Mouse (Mus musculus): Measurements from ENCODE around the gene Slc50a1.

Gene Slc50a1

GRCm38 (mm10) chr3:89224796-89225195, 45.6 kb downstream of the Slc50a1 start:
- in situ Hi-C loops (cut with MboI; ENCODE audit: low pct_unique_long_range_greater_than_20kb in 1 of 2, low sequenced_read_pairs in 2 of 2, unreplicated experiment in 1 of 2): no loop called here

DNA sequence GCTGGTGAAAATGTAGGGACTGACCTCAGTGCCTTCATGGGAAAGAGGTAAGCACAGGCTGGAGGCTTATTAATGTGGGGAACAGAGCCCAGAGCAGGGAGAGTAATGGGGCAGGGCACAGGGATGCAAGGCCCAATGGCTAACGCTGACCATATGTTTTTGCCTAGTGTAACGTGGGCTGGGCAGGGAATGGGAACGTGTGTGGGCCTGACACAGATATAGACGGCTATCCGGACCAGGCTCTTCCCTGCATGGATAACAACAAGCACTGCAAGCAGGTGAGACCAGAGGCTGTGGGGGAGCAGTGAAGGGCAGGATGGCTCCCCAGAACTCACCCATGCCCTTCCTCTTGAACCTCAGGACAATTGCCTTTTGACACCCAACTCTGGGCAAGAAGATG, 49.2 kb downstream of the Slc50a1 start:
- in situ Hi-C loops (cut with MboI; ENCODE audit: low pct_unique_long_range_greater_than_20kb in 1 of 2, low sequenced_read_pairs in 2 of 2, unreplicated experiment in 1 of 2): no loop called here

DNA sequence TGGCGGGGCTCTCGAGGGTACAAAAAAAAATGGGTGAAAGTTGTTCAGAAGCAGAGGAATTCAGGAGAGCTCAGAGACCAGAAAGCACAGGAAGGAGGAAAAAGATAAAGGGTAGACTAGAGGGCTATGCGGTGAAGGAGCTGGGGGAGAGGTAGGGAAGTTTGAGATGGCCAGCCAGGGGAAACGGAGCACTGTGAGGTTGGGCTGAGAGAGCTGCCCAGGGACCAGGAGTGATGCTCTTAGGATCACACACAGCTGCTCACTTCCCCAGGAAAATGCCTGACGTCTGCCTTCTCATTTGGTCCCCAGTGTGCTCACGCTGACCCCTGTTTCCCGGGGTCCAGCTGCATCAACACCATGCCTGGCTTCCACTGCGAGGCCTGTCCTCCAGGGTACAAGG, 50.8 kb downstream of the Slc50a1 start:
- in situ Hi-C loops (cut with MboI; ENCODE audit: low pct_unique_long_range_greater_than_20kb in 1 of 2, low sequenced_read_pairs in 2 of 2, unreplicated experiment in 1 of 2): no loop called here

GRCm38 (mm10) chr3:89218271-89218670, 52.1 kb downstream of the Slc50a1 start:
- in situ Hi-C loops (cut with MboI; ENCODE audit: low pct_unique_long_range_greater_than_20kb in 1 of 2, low sequenced_read_pairs in 2 of 2, unreplicated experiment in 1 of 2): no loop called here

Data from mouse embryonic stem cell (cell line).